Mouse (Mus musculus) stomach, embryonic 16.5 days (tissue): ENCODE data around the gene Rb1. TPM values are rescaled to one million over a fixed set of nuclear protein-coding genes. Genes with fewer than 3 reads are reported as not detected.
A peak's percentile ranks its signal among the peaks of the same experiment; 100 is the strongest.

Experiments
- ATAC-seq: fragments of 200-750 bp; cut with Nextera tagmentation; 2 replicates; pipeline ENCODE4 v1.8.0; 2017; ENCODE audit warnings: moderate number of reproducible peaks, moderate TSS enrichment; ENCODE audit not compliant: insufficient read depth, low FRiP score
- H3K27ac ChIP-seq: fragments of 300-500 bp; sonication (generic); 2 replicates; pipeline ENCODE4 v1.5.1; 2014; ENCODE audit warnings: low read length
- H3K27me3 ChIP-seq: fragments of 300-500 bp; sonication (generic); 2 replicates; pipeline ENCODE4 v1.6.1; 2014; ENCODE audit warnings: low read length, control low read depth, mixed read lengths; ENCODE audit not compliant: control insufficient read depth, insufficient read depth
- H3K36me3 ChIP-seq: fragments of 300-500 bp; sonication (generic); 2 replicates; pipeline ENCODE4 v1.6.1; 2014; ENCODE audit warnings: low read length; ENCODE audit not compliant: control insufficient read depth, insufficient read depth
- H3K4me1 ChIP-seq: fragments of 300-500 bp; sonication (generic); 2 replicates; pipeline ENCODE4 v1.6.1; 2014; ENCODE audit warnings: low read length, control low read depth, mixed read lengths; ENCODE audit not compliant: control insufficient read depth, insufficient read depth
- H3K4me2 ChIP-seq: fragments of 300-500 bp; sonication (generic); 2 replicates; pipeline ENCODE4 v1.6.1; 2014; ENCODE audit warnings: low read depth, low read length, mixed read lengths
- H3K4me3 ChIP-seq: fragments of 300-500 bp; sonication (generic); replicated peaks from 2 replicates; pipeline ENCODE4 v1.5.1; 2014; ENCODE audit warnings: mild to moderate bottlenecking, low read length
- H3K9ac ChIP-seq: fragments of 300-500 bp; sonication (generic); 2 replicates; pipeline ENCODE4 v1.6.1; 2014; ENCODE audit warnings: low read length
- H3K9me3 ChIP-seq: fragments of 300-500 bp; sonication (generic); replicated peaks from 2 replicates; pipeline ENCODE4 v1.6.1; 2016; ENCODE audit warnings: low read length, control low read depth; ENCODE audit not compliant: control insufficient read depth
- WGBS: fragments of 180-500 bp; shearing (Covaris S2); extraction: QIAGEN DNeasy Blood & Tissue Kit; methylation state at CpG from one replicate; pipeline ENCODE4 v1.1.7; 2014; 5-methylcytosine and 5-hydroxymethylcytosine counted together
- polyA plus RNA-seq: library from polyadenylated mRNA; unstranded; fragments of >200 nt; fragmentation: Nextera tagmentation; extraction: Ambion mirVana; gene quantifications from 2 replicates; pipeline ENCODE4 v1.2.1, GENCODE M21; 2015

Rb1 gene
- polyA plus RNA-seq, 1 experiment from 2014 or later, result 11.5 TPM

DNA sequence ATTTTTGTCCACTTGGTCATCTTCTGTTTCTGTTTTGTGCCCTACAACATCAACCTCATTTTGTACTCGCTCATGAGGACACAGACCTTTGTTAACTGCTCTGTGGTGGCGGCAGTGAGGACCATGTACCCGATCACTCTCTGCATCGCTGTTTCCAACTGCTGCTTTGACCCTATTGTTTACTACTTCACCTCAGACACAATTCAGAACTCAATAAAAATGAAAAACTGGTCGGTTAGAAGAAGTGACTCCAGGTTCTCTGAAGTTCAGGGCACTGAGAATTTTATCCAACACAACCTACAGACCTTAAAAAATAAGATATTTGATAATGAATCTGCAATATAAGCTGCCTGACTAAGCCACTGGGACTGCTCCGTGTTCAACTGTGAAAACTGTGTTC is 86.3 kb downstream of the Rb1 start:
- ATAC-seq, result no peak
- peak overlapping the region; percentile 63 for H3K4me3 ChIP-seq
- peaks cover 15% of the 10 kb centered on the region for H3K4me1 ChIP-seq
- peak overlapping the region; percentile 98 for H3K27ac ChIP-seq
- H3K36me3 ChIP-seq, result no peaks in the 10 kb centered on the region
- H3K9ac ChIP-seq, result peak overlapping the region; percentile 79
- H3K4me2 ChIP-seq, result peak overlapping the region; percentile 62
- H3K27me3 ChIP-seq, result no peaks in the 10 kb centered on the region
- WGBS, result under 1% methylated on average over 6 of the region's 6 CpGs
- H3K9me3 ChIP-seq, result no peaks in the 10 kb centered on the region

DNA sequence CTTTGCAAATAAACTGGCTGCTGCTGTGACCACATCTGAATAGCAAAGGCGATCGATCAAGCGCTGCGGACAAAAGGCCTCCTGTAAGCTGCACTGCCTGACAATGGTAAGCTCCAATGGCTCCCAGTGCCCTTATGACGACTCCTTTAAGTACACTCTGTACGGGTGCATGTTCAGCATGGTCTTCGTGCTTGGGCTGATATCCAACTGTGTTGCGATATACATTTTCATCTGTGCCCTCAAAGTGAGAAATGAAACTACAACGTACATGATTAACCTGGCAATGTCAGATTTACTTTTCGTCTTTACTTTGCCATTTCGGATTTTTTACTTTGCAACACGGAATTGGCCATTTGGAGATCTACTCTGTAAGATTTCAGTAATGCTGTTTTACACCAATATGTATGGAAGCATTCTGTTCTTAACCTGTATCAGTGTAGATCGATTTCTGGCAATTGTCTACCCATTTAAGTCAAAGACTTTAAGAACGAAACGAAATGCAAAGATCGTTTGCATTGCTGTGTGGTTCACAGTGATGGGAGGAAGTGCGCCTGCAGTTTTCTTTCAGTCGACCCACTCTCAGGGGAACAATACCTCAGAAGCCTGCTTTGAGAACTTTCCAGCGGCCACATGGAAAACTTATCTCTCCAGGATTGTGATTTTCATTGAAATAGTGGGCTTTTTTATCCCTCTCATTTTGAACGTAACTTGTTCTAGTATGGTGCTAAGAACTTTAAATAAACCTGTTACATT is 86.9 kb downstream of the Rb1 start:
- no peaks in the 10 kb centered on the region for H3K27me3 ChIP-seq
- peak overlapping the region; percentile 62 for H3K4me2 ChIP-seq
- under 1% methylated on average over 20 of the region's 20 CpGs for WGBS
- H3K4me1 ChIP-seq, result peaks cover 18% of the 10 kb centered on the region
- H3K4me3 ChIP-seq, result peak overlapping the region; percentile 63
- no peaks in the 10 kb centered on the region for H3K9me3 ChIP-seq
- peak overlapping the region; percentile 98 for H3K27ac ChIP-seq
- peak overlapping the region; percentile 79 for H3K9ac ChIP-seq
- H3K36me3 ChIP-seq, result no peaks in the 10 kb centered on the region
- peak; percentile 87 for ATAC-seq

DNA sequence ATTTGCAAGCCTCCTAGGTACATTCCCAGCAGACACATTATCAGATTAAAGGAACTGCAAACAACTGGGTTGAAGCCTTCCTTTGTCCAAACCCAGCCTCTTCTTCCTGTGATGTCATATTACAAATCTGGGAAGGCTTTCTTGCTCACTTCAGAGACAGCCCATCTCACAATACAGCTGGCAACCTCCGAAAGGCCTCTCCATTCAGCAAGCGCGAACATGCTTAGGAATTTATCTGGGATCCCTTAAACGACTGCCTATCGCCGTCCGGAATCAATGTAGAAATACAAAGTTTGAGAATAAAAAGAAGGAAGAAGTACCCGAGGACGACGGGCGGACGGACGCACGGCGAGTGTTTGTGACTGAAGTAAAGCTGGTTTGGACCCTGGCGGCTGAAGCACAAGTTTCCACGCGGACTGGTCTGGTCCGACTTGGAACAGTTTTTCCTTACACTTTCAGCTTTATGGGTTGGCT is 87.7 kb downstream of the Rb1 start, which contains the start of gene Lpar6:
Gene Lpar6 (plus strand): TSS at position 48 of the 474 bp plus-strand sequence.
- ATAC-seq, result peak; percentile 90
- H3K36me3 ChIP-seq, result no peaks in the 10 kb centered on the region
- H3K4me2 ChIP-seq, result peak within 1 kb of the TSS; percentile 62
- H3K27me3 ChIP-seq, result no peaks in the 10 kb centered on the region
- H3K4me1 ChIP-seq, result peaks cover 18% of the 10 kb centered on the region
- peak within 1 kb of the TSS; percentile 79 for H3K9ac ChIP-seq
- no peaks in the 10 kb centered on the region for H3K9me3 ChIP-seq
- peak within 1 kb of the TSS; percentile 63 for H3K4me3 ChIP-seq
- H3K27ac ChIP-seq, result peak within 1 kb of the TSS; percentile 98
- under 1% methylated on average over 19 of the region's 19 CpGs for WGBS

DNA sequence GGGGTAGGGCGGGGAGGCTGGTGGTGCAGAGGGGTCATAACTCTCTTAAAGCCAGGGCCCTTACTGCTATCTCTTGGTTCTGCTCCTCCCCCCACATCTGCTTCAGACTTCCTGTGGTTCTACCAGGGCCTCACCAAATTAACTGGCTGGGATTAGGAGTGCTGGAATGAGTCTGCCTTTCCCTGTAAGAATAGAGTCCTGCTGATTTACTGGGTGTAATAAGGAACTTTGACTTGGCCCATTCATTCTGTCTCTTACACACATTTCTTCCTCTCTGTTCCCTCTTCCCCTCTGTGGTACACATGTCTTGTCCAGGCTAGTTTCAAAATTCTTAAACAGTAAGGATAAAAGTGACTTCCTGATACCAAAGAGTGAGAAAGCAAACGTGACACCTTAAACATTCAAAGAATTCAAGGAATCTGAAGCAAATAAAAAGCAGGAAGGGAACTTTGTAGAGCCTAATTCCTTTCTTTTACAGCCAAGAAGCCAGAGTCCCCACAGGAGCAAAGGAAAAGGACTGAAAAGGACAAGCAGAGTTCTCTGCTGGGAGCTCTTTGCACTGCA is 91.1 kb downstream of the Rb1 start:
- Histone ChIP-seq H3K4me2 (no peak overlapping the region), H3K36me3 (no peaks in the 10 kb centered on the region), H3K9me3 (no peaks in the 10 kb centered on the region), H3K9ac (0 out of 2 replicates have a peak overlapping the region, but pooled peaks have one; percentile 3), H3K4me1 (peaks cover 22% of the 10 kb centered on the region), H3K4me3 (no peak overlapping the region), H3K27me3 (no peaks in the 10 kb centered on the region), H3K27ac (peak overlapping the region; percentile 70)
- WGBS, result 26% methylated on average over 2 of the region's 2 CpGs
- 0 out of 2 replicates have a peak, but pooled peaks have one; percentile 9 for ATAC-seq

DNA sequence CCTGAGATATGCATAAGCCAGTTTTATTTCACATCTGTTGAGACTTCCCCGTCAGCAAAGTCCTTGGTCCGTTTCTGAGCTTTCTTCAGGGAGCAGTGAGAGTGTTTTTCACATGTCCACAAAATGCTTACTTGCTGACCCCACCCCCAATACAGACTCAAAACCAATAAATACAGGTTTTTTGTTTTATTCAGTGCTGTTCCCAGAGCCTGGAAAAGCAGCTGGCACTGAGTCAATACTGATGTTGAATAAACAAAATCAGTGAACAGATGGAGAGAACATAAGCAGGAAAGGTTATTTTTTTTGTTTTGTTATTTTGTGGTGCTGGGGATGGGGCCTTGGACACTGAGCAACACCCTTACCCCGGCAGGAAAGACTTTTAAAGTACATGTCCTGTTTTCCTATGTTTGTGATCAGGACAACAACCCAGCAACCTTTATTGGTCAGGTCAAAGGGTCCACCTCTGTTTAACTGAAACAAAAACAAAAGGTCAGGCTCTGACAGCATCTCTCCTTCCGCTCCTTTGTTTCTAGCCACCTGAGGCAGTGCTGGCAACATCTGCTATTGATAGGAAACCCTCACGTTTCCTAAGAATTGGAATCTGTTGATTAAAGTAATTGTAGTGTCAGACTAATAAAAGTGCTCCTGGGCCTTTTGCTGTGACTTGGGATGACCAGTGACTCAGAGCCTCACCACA is 94.2 kb downstream of the Rb1 start:
- peak overlapping the region; percentile 12; the same call in 1 of the 2 replicates for H3K27ac ChIP-seq
- H3K4me3 ChIP-seq, result no peak overlapping the region
- 32% methylated on average over 5 of the region's 5 CpGs for WGBS
- no peaks in the 10 kb centered on the region for H3K27me3 ChIP-seq
- no peak overlapping the region for H3K4me2 ChIP-seq
- ATAC-seq, result no peak
- H3K9me3 ChIP-seq, result no peaks in the 10 kb centered on the region
- peaks cover 33% of the 10 kb centered on the region for H3K4me1 ChIP-seq
- no peaks in the 10 kb centered on the region for H3K36me3 ChIP-seq
- H3K9ac ChIP-seq, result no peak overlapping the region

DNA sequence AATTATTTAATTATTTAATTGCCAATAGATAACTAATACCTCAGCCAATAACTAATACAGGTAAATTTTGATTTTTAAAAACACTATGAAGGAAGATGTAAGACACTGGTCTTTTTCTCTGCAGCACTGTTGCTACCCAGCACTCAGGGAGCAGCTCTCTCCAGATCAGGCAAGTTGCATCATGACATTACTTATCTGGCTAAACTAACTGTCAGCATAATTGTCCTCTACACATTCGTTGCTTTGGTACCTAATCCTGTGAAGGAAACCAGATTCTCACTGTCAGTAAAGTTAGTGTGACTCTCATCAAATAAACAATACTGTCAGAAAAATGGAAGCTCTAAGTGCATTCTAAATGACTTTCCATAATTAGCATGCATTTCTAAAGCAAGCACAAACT is 98.8 kb downstream of the Rb1 start:
- H3K9ac ChIP-seq, result no peak overlapping the region
- H3K4me2 ChIP-seq, result no peak overlapping the region
- H3K4me1 ChIP-seq, result peaks cover 17% of the 10 kb centered on the region
- ATAC-seq, result peak; percentile 44; the same call in 1 of the 2 replicates
- H3K4me3 ChIP-seq, result no peak overlapping the region
- H3K36me3 ChIP-seq, result no peaks in the 10 kb centered on the region
- H3K27me3 ChIP-seq, result no peaks in the 10 kb centered on the region
- 0% methylated on average over 1 of the region's 1 CpGs for WGBS
- no peaks in the 10 kb centered on the region for H3K9me3 ChIP-seq
- peak overlapping the region; percentile 33 for H3K27ac ChIP-seq

DNA sequence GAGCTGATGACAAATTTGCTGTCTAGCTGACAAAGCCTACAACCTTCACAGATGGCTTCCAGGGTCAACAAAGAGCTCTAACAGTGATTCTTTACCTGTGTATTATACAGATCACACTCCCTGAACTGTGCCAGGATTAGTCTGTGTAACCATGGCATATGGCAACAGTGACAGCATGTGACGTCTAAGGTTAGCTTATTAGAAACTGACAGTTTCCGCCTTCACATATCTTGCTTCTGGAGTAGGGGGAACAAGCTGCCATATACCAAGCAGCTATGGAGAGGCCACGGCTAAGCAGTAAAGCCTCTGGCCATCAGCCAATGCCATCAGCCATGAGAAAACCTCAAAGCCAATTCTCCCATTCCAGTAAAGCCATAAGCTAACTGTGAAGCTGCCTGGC is 99.3 kb downstream of the Rb1 start:
- 47% methylated on average over 3 of the region's 3 CpGs for WGBS
- no peaks in the 10 kb centered on the region for H3K27me3 ChIP-seq
- H3K4me1 ChIP-seq, result peaks cover 15% of the 10 kb centered on the region
- H3K9ac ChIP-seq, result no peak overlapping the region
- no peak overlapping the region for H3K4me2 ChIP-seq
- H3K36me3 ChIP-seq, result no peaks in the 10 kb centered on the region
- no peaks in the 10 kb centered on the region for H3K9me3 ChIP-seq
- H3K4me3 ChIP-seq, result no peak overlapping the region
- H3K27ac ChIP-seq, result peak overlapping the region; percentile 38
- peak; percentile 40; the same call in 1 of the 2 replicates for ATAC-seq

DNA sequence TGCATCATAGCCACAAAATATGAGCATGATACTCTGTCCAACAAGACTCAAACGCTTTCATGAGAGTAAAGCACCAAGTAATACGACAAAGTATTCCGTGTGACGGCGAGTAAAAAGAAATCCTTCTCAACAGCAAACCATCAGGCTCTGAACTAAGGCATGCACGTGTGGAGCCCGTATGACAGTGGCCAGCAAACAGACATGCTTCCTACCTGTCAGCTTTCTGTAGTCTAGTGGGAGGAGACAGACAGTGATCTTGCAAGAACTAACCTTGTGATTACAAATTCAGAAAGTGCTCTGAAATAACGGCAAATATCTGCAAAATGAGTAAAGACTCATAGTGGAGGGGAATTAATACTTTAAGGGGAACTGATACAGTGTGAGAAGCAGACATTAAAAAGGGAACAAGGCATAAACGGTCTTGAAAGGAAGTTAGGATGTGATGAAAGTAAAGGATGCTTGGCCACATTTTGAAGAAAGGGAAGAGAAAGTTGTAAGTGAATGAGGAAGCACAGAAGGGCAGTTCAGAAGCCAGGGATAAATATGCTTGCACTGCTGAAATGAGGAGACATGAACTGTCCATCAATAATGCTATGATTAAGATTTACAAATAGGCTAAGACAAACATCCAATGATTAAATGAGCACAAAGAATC is 103.2 kb downstream of the Rb1 start:
- Histone ChIP-seq H3K9ac (no peak overlapping the region), H3K9me3 (no peaks in the 10 kb centered on the region), H3K36me3 (no peaks in the 10 kb centered on the region), H3K4me1 (peaks cover 10% of the 10 kb centered on the region; the same call in 1 of the 2 replicates), H3K27ac (no peak overlapping the region), H3K4me3 (no peak overlapping the region), H3K4me2 (no peak overlapping the region), H3K27me3 (no peaks in the 10 kb centered on the region)
- no peak for ATAC-seq
- 82% methylated on average over 9 of the region's 9 CpGs for WGBS
